Mouse (Mus musculus) kidney, adult 2 months (tissue): ENCODE results near the gene Galnt12.

ENCODE experiments used
- CTCF ChIP-seq: fragments of 200-500 bp; conservative IDR thresholded peaks from 2 replicates; pipeline ENCODE4 v1.5.1; 2011; ENCODE audit warnings: low read depth, mild to moderate bottlenecking, control low read depth, low read length, moderate library complexity, mixed read lengths; ENCODE audit not compliant: insufficient read depth, insufficient read length
- POLR2A ChIP-seq: fragments of 200-500 bp; IDR thresholded peaks from one replicate; pipeline ENCODE4 v1.6.1; 2011; ENCODE audit warnings: low read depth, low read length, control low read depth

DNA sequence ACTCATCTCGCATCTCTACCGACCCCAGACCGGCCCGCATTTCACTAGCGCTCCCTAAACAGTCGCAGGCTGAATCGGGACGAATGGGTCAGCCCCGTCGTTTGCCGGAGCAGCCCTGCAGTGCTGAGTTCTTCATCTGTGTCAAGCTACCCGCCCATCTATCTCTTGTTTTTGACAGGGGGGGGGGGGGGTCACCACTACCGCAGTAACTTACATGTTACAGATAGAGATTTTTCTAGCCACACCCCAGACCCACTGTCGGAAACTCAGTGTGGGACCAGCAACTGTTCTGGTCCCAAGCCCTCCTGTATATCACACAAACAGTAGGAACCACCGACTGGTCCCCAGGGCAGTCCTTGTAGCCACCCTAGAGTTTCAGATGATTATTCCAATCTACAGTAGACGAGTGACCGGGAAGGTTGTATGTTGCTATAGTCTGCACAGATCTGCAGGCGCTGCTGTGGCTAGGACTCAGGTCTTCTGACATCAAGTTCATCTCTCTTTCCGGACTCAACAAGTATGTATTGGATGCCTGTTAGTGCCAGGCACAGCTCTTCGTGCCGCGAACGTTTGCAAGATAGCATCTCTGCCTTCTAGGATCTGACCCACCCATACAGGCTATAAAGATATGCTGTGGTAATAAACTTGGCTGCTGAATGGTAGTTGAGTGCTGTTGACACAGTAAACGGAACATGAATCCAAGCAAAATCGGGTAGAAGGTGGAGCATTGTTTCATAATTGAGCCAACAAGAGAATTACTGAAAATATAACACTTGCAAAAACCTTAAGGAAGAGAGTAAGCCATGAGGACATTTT is 34.0 kb upstream of the Galnt12 start:
- TF ChIP-seq POLR2A (no peak), CTCF (no peak)
